Mouse (Mus musculus): ENCODE measurements around the gene Ccdc110.

DNA sequence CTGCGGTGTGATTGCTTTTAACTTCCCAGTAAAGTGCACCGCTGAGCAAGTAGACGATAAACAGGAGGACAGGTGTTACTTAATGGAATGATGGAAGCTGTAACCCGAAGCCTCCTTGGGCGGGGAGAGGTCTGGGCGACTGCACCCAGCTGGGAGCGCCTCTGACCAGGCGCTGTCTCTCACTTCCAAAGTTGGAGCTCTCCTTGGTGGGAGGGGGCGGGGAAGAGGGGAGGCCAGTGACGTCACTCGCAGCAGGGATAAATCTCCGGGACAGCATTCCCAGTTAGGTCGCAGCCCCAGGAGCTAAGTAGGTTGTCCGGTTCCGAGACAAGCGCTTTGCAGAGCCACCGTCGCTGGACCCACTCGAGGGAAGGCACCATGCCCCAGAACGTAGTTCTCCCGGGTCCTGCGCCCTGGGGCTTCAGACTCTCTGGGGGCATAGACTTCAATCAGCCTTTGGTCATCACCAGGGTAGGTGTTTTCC is 49.2 kb upstream of the Ccdc110 start, which contains the start of gene Pdlim3:
- TF ChIP-seq POLR2A (IDR thresholded peaks at IDR 0.05; ENCODE audit: borderline replicate concordance, insufficient read depth, low read length), result no peak
- no peak for TF ChIP-seq CTCF (IDR thresholded peaks at IDR 0.05; ENCODE audit: borderline replicate concordance, insufficient read depth, low read depth, low read length)
